Mouse (Mus musculus) midbrain, postnatal 0 days (tissue): Measurements from ENCODE around the gene Zscan26. TPM values are rescaled to one million over a fixed set of nuclear protein-coding genes. Genes with fewer than 3 reads are reported as not detected.

Experiments used
- ATAC-seq: fragments of 200-750 bp; cut with Nextera tagmentation; 2 replicates; pipeline ENCODE4 v1.8.0; 2017; ENCODE audit warnings: moderate number of reproducible peaks, mild to moderate bottlenecking, moderate TSS enrichment, moderate library complexity; ENCODE audit not compliant: low FRiP score
- DNase-seq: peaks from one replicate; pipeline ENCODE4 v3.0.0-alpha.2; 2015; ENCODE audit warnings: low spot score
- H3K27ac ChIP-seq: fragments of 300-500 bp; sonication (generic); 2 replicates; pipeline ENCODE4 v1.5.1; 2014; ENCODE audit warnings: low read depth, mild to moderate bottlenecking, low read length, mixed read lengths
- H3K27me3 ChIP-seq: fragments of 300-500 bp; sonication (generic); 2 replicates; pipeline ENCODE4 v1.6.1; 2014; ENCODE audit warnings: low read length, control low read depth, mixed read lengths; ENCODE audit not compliant: insufficient read depth
- H3K36me3 ChIP-seq: fragments of 300-500 bp; sonication (generic); 2 replicates; pipeline ENCODE4 v1.6.1; 2014; ENCODE audit warnings: low read length, control low read depth, mixed read lengths; ENCODE audit not compliant: insufficient read depth
- H3K4me1 ChIP-seq: fragments of 300-500 bp; sonication (generic); 2 replicates; pipeline ENCODE4 v1.6.1; 2014; ENCODE audit warnings: mild to moderate bottlenecking, control low read depth, antibody characterized with exemption, low read length, mixed read lengths; ENCODE audit not compliant: insufficient read depth
- H3K4me2 ChIP-seq: fragments of 300-500 bp; sonication (generic); 2 replicates; pipeline ENCODE4 v1.6.1; 2014; ENCODE audit warnings: low read depth, mild to moderate bottlenecking, low read length, mixed read lengths; ENCODE audit not compliant: poor library complexity, severe bottlenecking
- H3K4me3 ChIP-seq: fragments of 300-500 bp; sonication (generic); 2 replicates; pipeline ENCODE4 v1.5.1; 2014; ENCODE audit warnings: low read depth, mild to moderate bottlenecking, low read length, moderate library complexity
- H3K9ac ChIP-seq: fragments of 300-500 bp; sonication (generic); replicated peaks from 2 replicates; pipeline ENCODE4 v1.6.1; 2014; ENCODE audit warnings: mild to moderate bottlenecking, low read length, moderate library complexity, mixed read lengths; ENCODE audit not compliant: poor library complexity, severe bottlenecking
- H3K9me3 ChIP-seq: fragments of 300-500 bp; sonication (generic); 2 replicates; pipeline ENCODE4 v1.6.1; 2016; ENCODE audit warnings: low read length, control low read depth
- CTCF ChIP-seq: IDR thresholded peaks from 2 replicates; pipeline ENCODE4 v1.5.1; 2016; ENCODE audit warnings: antibody characterized with exemption, mild to moderate bottlenecking
- WGBS: fragments of 180-500 bp; shearing (Covaris S2); extraction: QIAGEN DNeasy Blood & Tissue Kit; methylation state at CpG from one replicate; pipeline ENCODE4 v1.1.7; 2014; 5-methylcytosine and 5-hydroxymethylcytosine counted together
- polyA plus RNA-seq: library from polyadenylated mRNA; unstranded; fragments of >200 nt; fragmentation: Nextera tagmentation; extraction: Ambion mirVana; gene quantifications from 2 replicates; pipeline ENCODE4 v1.2.1, GENCODE M21; 2015
- total RNA-seq: library from RNA; depleted of rRNA; stranded (reverse); fragments of >200 nt; gene quantifications from 2 replicates; pipeline ENCODE4 v1.2.3, GENCODE M21; 2014

Zscan26 gene
- total and polyA plus RNA-seq, 2 experiments from 2014 or later = 19.4 to 22.6 TPM

DNA sequence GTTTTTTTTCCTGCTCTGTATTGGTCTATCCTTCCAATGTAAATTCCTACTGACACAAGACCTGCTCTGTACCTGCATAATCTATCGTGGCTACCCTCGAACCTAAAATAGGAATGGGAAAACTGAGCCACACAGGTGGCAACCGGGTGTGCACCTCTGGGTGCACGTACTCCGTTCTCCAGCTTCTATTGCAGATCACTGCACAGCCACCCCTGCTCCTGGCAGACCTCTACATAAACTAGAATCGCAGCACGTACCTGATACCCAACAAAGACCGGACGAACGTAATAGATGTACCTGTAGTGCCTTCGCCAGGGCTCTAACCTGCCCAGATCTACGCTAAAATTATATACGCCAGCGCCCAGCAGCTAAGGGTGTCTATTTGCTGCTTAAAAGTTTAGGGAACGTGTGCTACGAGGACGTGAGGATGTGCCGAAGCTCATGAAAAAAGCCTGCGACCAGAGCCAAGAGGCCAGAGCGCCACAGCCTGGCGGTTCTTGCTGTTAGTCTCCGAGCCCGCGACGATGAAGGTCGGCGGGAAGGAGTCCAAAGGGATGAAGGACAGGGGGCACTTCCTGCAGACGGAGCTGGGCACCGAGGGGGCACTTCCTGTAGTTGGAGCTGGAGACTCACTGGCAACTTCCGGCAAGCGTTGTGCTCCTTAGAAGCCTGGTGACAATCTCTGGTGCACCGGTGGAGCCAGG is 12.9 kb downstream of the Zscan26 start, which contains the start of gene Pgbd1:
TSS of gene Pgbd1 (minus strand) at position 556 of the 704 bp plus-strand sequence.
- TF ChIP-seq CTCF = peak; percentile 70
- peak within 1 kb of the TSS; percentile 77 for H3K27ac ChIP-seq
- peak within 1 kb of the TSS; percentile 71 for H3K9ac ChIP-seq
- H3K27me3 ChIP-seq = no peaks in the 10 kb centered on the region
- H3K36me3 ChIP-seq = peaks cover 18% of the 10 kb centered on the region
- DNase-seq (peak; percentile 94), ATAC-seq (peak; percentile 96)
- H3K4me2 ChIP-seq = peak within 1 kb of the TSS; percentile 83
- peak within 1 kb of the TSS; percentile 59 for H3K4me3 ChIP-seq
- under 1% methylated on average over 32 of the region's 32 CpGs for WGBS
- H3K4me1 ChIP-seq = no peaks in the 10 kb centered on the region
- no peaks in the 10 kb centered on the region for H3K9me3 ChIP-seq

DNA sequence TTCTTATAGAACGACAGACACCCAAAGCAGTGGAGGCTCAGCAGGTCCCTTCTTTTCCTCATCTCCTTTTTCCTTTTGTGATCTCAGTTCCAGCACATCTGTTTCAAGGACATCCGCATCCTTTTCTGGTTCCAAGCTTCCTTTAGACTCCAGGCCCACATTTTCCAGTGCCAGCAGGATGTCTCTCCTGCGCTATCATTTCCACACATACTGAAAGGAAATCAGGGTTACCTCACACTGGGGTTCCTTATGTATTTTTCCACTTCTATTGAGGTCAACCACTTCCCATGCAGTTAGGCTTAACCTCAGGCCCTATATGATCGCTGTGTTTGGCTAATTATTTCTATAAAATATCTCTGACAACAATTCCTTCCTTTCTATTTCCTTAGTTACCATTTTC is 18.1 kb downstream of the Zscan26 start:
- Histone ChIP-seq H3K36me3 (no peaks in the 10 kb centered on the region), H3K4me3 (no peak overlapping the region), H3K27me3 (no peaks in the 10 kb centered on the region), H3K4me1 (no peaks in the 10 kb centered on the region), H3K9me3 (no peaks in the 10 kb centered on the region), H3K9ac (no peak overlapping the region), H3K27ac (no peak overlapping the region), H3K4me2 (no peak overlapping the region)
- ATAC-seq (no peak), DNase-seq (no peak)
- 91% methylated on average over 4 of the region's 4 CpGs for WGBS
- no peak for TF ChIP-seq CTCF

DNA sequence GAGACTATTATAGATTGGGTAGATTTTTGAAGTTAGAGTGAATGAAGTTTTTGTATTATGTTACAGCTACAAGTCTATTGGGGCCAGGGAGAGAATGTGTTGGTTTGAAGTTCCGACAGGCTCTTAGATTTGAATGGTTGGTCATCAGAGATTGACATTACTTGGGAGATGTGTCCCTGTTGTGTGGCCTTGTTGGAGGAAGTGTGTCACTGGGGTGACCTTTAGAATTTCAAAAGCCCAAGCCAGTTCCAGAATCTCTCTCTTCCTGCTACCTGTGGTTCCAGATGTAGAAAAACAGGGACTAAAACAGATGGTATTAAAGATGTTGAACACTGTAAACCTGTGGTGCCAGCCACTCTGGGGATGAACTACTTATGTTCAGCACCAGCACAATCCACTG is 25.9 kb downstream of the Zscan26 start:
- H3K4me1 ChIP-seq = no peaks in the 10 kb centered on the region
- H3K27me3 ChIP-seq = no peaks in the 10 kb centered on the region
- 97% methylated on average over 1 of the region's 1 CpGs for WGBS
- H3K4me3 ChIP-seq = no peak overlapping the region
- H3K36me3 ChIP-seq = no peaks in the 10 kb centered on the region
- TF ChIP-seq CTCF = no peak
- ATAC-seq = no peak
- DNase-seq = no peak
- no peak overlapping the region for H3K27ac ChIP-seq
- no peaks in the 10 kb centered on the region for H3K9me3 ChIP-seq
- H3K4me2 ChIP-seq = no peak overlapping the region
- no peak overlapping the region for H3K9ac ChIP-seq

DNA sequence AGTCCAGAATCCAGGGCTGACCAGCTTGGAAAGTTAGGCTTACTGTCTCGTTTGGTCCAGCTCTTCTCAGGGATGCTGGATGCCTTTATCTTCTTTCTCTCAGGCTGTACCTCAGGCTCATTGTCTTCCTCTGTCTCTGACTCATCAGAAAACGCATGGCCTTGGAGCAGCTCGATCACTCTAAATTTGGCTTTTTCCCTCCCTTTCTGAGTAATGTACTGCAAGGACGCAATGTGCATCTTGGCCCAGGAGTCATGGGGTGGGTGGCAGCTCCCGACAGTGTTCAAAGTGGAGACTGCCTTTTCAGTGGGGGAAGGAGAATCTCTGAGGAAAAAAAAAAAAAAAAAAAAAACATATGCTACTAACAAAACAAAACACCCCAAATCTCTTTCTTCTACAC is 30.2 kb downstream of the Zscan26 start:
- Histone ChIP-seq H3K27ac (no peak overlapping the region), H3K4me3 (no peak overlapping the region), H3K4me1 (no peaks in the 10 kb centered on the region), H3K4me2 (no peak overlapping the region), H3K9ac (no peak overlapping the region), H3K9me3 (no peaks in the 10 kb centered on the region), H3K36me3 (no peaks in the 10 kb centered on the region), H3K27me3 (no peaks in the 10 kb centered on the region)
- no peak for TF ChIP-seq CTCF
- WGBS = 74% methylated on average over 5 of the region's 5 CpGs
- DNase-seq (no peak), ATAC-seq (no peak)

DNA sequence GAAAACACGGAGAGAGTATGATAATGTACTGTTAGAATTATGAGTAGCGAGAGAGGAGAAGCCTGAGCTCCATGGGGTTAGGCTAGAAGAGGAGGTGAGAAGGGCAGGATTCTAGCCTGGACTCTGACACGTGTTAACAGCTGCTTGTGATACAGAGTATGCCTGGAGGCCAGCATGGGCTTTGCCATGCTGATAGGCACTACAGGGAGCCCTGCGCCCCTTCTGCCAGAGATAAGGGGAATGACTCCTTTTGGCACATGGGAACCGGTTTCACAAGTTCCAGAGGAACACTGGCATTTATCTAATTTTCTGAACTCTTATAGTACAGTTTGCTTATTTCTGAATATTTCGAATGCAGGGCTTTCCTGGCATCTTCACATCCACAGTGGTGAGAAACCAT is 34.7 kb downstream of the Zscan26 start:
- H3K9me3 ChIP-seq = no peaks in the 10 kb centered on the region
- no peak overlapping the region for H3K9ac ChIP-seq
- H3K4me1 ChIP-seq = no peaks in the 10 kb centered on the region
- TF ChIP-seq CTCF = no peak
- H3K4me3 ChIP-seq = no peak overlapping the region
- ATAC-seq = no peak
- no peaks in the 10 kb centered on the region for H3K36me3 ChIP-seq
- no peak overlapping the region for H3K27ac ChIP-seq
- no peak overlapping the region for H3K4me2 ChIP-seq
- DNase-seq = no peak
- H3K27me3 ChIP-seq = no peaks in the 10 kb centered on the region
- WGBS = 69% methylated on average over 6 of the region's 6 CpGs

DNA sequence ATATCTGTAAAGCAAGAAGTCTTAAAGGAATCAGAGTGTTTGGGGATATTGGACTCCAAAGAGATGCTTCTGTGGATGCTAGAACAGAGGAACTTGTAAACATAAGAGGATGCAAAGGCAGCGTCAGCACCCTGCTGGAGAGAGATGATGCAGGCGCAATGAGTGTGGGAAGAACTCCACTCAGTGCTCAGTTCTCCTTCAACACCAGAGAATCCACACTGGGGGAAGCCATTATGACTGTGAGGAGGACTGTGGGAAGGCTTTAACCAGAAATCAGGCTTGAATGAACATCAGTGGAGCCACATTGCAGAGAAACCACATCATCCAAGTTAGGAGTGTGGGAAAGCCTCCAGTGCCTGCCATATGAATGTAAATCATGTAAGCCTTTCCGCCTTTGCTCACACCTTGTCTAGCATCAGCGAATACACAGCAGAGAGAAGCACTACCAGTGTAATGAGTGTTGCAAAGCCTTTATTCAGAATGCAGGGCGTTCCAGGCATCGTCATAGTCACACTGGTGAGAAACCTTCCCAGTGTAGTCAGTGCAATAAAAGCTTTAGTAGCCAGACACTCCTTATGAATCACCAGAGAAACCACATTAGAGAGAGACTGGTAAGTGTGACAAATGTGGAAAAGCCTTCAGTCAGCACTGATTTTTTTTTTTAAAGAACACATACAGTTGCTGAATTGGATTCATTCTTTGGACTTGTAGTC is 36.1 kb downstream of the Zscan26 start:
- Histone ChIP-seq H3K9ac (no peak overlapping the region), H3K4me2 (no peak overlapping the region), H3K36me3 (no peaks in the 10 kb centered on the region), H3K4me1 (no peaks in the 10 kb centered on the region), H3K27ac (no peak overlapping the region), H3K4me3 (no peak overlapping the region), H3K27me3 (no peaks in the 10 kb centered on the region), H3K9me3 (no peaks in the 10 kb centered on the region)
- 79% methylated on average over 6 of the region's 6 CpGs for WGBS
- ATAC-seq (no peak), DNase-seq (no peak)
- no peak for TF ChIP-seq CTCF
